Mouse (Mus musculus): ENCODE results near the gene Elmod3.

- TF ChIP-seq POLR2A (IDR thresholded peaks at IDR 0.05; ENCODE audit: low read depth, low read length) (no peak), CTCF (IDR thresholded peaks at IDR 0.05; ENCODE audit: extremely low read depth, insufficient read length, insufficient replicate concordance, low read depth, low read length) (no peak)
Measured at GRCm38 (mm10) chr6:72615561-72616375, 17.6 kb upstream of the Elmod3 start.

Measured in small intestine, adult 2 months (tissue).